Mouse (Mus musculus) frontal cortex, postnatal 25 days (tissue): ENCODE measurements around the gene Lin54.
"Not testable (repeated sequence)": the region's sequence is repeated elsewhere in the genome, so short reads cannot be mapped to it uniquely, and the experiment has no call there.

Experiments
- DNase-seq, 2 experiments: peaks; one replicate each; pipeline ENCODE4 v3.0.0; 2022; ENCODE audit warnings: low spot score in 2 of 2

Gene Lin54

DNA sequence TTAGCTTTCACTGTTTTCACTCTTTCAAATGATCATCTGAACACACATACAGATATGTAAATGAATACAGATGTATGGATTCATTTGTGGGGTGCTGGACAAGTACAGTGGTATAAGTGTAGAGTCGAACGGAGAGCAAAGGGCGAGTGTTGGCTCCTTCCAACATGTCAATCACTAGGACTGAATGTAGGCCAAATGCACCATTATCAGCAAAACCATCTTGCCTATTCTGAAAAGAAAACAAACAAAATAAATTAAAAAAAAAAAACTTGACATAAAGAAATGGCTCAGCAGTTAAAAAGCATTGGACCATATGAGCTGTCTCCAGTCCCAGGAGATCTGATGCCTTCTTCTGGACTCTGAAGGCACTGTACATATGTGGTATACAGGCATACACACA, 12.2 kb downstream of the Lin54 start:
- no peak for DNase-seq

DNA sequence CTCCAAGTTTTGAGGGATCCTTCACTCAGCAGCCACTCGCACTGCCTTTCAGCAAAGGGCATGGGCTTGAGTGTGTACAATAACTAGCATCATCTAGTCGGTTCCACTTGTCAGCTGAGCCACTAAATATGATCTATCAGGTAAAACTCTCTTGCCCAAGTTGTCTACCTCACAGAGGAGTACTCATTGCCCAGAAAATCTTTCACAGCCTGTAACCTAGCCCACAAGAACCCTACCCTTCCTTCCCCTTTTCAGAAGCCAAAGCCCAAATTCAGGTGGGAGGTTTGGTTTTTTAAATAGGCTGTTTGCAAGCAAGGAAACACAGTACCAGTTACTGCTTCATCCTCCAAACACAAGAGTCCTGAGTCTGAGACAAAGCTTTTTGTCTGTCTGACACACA, 13.3 kb downstream of the Lin54 start:
- no peak for DNase-seq

DNA sequence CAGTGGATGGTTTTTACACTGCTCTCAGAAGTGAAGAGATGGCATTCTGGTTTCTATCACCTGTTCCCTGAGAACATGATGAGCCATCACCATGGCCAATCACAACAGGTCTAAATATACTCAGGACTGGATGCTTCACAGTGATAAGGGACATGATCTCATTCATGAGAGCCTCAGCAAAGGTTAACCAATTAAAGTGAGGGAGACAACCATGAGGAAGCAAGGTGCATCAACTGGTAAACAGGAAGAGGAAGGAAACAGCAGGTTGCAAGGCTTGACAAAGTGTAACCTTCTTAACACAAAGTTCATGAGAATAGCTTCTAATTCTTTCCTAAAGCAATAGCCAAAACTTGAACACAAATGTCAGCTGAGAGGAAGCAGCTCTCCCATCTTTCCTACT, 16.9 kb downstream of the Lin54 start:
- no peak for DNase-seq

DNA sequence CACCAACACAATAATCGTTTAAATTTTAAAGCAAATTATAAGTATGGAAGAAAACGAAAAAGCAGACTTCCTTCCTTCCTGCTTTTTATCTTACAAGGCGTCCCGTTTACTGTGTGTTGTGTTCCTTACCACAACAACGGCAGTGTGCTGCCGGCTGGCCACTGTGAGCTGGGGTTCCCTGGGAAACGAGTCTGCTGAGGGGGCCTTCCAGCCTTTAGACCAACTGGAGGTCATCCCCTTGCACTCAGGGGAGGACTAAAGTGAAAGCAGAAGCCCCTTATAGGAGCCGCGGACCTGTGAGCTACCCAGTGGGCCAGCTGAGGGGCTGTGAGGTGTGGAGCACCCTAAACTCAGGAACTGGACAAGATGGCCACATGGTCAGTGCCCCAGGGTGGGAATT, 22.8 kb downstream of the Lin54 start:
- no peak for DNase-seq

DNA sequence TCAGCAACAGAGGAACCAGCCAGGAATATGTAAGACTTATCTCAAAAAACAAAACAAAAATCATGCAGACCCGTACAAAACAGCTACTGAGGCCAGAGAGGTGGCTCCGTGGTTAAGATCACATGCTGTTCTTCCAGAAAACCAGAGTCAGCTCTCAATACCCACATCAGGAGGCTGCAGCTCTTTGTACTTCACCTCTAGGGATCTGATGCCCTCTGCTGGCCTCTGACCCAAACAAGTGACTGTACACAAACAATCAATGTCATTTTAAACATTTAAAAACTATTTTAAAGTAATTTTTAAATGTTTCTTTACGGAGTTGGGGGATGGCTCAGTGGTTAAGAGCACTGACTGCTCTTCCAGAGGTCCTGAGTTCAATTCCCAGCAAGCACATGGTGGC, 24.1 kb downstream of the Lin54 start:
- DNase-seq, result no peak

DNA sequence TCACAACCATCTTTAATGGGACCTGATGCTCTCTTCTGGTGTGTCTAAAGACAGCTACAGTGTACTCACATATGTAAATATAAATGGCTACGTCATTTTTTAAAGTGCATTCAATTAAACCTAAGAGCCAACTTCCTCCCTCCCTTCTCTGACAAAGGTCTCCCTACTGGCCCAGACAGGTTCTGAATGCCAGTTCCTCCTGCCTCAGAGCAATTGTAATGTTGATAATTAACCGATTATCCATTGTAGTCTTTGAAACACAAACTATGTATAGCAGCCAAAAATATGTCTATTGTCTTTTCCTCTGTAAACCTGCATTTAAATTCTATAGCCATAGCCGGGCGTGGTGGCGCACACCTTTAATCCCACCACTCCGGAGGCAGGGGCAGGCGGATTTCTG, 33.1 kb downstream of the Lin54 start:
- no peak for DNase-seq

DNA sequence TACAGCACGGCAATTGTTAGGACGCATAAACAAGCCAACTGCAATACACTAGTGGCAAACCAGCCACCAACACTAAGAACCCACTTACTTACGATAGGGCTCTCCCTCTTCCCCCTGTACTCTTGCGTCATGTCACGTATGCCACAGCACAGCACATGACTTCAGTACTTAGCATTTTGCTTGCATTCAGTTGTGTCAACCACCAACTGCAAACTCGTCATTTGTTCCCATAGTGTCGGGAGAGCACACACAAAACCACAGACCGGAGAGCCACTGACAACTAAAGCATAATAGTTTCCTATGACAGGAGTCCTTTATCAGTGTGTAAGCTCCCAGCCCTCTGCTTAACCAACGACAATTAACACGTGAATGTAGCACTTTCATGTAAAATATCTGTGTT, 33.8 kb downstream of the Lin54 start:
- no peak for DNase-seq

DNA sequence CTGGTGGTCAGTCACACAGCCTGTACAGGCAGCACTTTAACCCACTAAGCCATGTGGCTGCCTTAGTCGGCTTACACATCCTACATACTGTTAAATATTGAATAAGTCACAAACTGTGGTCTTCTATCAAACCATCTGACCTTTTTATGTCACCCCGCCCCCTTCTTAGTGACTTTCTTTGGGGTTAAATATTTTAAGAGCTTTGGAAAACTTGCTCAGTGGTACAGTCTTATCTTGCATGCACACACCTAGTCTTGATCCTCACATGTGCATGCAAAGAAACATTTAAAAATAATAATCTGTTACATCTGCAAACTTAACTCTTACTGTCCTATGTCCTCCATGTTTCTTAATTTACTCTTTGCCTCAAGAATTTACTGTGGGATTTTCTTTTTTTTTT, 38.1 kb downstream of the Lin54 start:
- no peak for DNase-seq

DNA sequence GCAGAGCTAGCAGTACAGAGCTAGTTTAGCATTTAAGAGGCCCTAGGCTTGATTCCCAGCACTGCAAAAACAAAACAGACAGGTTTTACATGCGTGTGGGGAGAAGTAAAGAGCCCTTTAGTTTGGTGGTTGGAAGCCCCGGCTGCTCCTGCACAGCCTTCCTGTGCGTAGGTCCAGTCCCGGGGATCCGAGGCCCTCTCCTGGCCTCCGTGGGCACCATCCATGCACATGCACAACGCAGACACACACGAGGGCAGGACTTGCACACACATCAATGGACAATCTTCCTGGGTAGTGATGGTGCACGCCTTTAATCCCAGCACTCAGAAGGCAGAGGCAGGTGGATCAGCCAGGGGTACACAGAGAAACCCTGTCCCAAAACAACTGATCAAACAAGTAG, 38.9 kb downstream of the Lin54 start:
- no peak for DNase-seq

DNA sequence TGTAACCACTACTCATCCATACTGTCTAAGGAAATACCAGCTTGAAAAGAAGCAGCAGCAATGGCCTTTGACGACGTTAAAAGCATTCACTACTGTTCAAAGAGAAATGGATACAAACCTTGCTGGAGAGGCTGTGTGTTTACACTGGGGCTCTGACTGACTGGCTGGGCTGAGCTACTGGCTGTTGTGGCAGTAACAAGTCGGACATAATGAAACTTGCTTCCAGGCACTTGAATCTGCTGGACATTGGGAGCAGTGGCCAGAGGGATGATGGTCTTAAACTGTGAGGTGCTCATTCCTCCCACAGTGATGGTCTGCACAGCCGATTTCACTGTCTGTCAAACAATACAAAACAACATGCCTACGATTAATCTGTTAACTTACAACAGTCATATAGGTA, 41.0 kb downstream of the Lin54 start:
- DNase-seq, result no peak

DNA sequence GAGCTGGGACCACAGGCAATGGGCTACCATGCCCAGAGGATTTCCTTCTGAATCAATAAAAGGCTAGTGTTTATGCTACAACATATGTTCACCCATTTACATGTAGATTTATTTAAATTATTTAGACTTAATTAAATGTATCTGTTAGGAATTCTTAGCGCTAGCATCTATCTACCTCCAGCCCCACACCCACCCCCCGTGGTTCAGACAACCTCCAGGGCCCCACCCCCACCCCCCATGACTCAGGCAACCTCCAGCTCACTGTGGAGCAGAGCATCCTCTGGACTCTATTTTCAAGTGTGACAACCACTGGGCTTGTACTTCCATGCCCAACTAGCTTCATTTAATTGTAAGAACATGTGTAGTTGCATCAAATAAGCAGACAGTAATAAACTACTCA, 48.6 kb downstream of the Lin54 start:
- no peak for DNase-seq

DNA sequence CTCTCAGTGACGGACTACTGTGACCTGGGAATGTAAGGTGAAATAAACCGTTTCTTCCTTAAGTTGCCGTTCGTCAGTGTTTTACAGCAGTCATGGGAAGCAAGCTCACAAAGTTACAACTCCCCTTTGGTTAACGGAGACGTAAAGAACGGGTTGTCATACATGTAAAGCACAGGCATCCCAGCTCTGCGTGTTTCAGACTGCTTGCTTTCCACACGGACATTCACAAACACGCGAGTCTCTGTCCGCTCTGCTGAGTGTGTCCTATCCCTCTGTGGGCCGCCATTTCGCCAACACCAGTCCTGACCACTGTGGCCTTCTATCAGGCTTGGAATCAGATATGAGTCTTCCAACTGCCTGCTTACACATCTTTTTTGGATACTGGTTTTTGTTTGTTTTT, 61.6 kb downstream of the Lin54 start:
- DNase-seq, result no peak

DNA sequence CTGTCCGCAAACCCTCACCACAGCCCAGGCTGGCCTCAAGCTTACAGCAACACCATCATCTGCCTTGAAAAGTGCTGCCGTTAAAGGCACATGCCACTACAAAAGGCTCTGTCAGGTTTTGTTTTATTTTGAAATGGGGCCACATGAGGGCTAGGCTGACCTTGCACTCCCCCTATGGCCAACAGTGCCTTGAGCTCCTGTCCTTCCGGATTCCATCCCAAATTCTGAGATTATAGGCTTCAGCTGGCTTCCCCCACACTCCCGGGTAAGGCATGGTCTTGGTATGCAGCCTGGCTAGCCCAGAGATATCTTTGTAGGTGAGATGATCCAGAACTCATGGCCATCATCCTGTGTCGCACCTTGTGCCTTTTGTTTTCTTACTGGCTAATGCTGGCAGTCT, 62.5 kb downstream of the Lin54 start:
- DNase-seq, result no peak

DNA sequence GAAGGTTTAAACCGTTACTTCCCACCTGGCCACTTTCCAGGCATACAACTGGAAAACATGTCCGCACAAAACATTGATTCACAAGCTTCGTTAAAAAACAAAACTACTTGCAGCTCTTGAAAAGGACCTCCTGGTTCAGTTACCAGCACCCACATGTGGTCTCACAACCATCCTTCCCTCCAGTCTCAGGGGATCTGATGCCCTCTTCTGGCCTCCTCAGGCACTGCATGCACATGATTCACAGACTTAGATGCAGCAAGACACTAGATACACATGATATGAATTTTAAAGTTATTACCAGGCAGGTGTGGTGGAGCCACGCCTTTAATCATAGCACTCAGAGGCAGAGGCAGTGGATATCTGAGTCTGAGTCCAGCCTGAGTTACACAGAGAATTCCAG, 63.4 kb downstream of the Lin54 start:
- DNase-seq, result no peak

DNA sequence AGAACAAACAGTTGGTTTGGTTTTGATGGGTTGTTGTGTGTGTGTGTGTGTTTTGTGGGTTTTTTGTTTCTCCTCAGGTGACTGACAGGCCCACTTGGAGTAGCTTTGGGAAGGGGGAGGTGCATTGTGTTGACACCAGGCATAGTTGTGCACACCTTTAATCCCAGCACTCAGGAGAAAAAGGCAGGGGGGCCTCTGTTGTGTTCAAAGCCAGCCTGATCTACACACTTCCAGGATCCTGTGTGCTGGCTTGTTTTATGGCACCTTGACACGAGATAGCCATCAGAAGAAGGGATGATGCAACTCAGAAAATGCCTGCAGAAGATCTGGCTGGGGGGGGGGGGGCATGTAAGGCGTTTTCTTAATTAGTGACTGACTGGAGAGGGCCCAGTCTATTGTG, 69.5 kb downstream of the Lin54 start:
- no peak for DNase-seq

DNA sequence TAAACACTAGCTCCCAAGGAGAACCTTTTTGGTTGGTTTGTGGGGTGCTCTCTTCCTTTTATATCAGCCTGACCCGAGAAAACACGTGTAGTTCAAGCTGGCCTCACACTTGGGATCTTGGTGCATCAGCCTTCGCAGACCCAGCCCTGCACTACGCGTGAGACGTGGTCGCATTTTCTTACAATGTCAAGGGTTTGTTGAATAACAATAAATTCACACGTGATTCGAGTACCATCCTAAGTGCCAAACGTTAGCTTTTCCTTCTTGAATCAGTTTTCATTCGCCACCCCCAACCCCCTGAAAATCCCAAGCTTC, 70.4 kb downstream of the Lin54 start:
- DNase-seq, result no peak

DNA sequence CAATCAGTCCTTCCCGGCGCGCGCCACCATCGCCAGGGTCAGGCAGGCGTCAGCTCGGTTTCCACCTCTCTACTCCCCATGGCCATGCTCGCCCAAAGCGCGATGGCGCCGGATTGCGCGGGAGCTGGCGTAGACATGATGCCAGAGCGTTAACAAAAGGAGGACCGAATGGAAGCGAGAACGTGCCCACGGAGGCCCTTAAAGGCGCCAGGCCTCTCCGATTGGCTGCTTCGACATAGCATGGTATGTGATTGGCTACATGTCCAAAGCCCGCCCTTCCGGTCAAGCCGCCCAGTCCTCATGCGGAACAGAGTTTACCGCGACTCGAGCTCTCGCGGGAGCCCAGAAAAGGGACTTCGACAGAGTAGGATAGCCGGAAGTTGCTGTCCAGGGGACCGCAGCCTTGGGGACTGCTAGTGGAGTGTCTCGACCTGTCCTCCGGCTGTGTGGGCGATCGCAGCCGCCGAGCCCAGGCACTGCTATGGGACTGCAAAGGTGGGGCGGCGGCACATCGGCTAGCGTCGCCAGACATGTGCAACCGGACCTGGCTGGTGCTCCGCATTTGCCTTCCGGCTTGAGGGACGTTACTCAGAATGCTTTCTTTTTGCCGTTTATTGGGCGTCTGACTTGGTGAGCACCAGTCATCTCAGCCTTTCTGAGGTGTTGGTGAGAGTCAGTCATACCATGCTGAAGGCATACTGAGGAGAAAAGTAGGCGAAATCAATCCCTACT, 70.9 kb downstream of the Lin54 start:
- peak; percentile 78 to 79 for DNase-seq

DNA sequence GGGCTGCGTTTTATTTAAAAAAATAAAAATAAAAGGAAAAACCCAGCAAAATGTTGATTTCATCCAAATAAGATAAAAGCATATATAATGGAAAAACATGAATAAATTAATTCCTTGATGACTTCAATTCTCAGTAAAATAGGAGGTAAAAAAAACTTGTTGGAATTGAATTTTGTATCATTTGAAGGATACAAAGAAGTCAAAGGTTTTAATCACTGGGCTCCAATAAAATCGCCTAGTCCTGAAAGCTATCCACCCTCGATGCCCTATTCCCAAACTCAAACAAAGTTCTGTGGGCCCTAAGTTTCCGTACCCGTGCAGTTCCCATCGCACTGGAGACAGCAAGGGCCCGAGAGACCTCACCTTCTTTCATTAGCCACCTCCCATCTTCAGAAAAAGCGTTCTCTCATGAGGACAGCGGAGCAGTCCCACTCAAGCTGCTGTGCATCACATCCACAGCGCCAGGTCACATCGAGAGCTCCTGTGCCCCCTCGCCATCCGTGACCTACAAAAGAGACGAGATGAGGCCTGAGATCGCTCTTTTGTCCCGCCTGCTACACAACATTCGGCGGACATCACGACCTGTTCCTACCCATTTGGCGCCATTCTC, 71.6 kb downstream of the Lin54 start:
- no peak for DNase-seq

DNA sequence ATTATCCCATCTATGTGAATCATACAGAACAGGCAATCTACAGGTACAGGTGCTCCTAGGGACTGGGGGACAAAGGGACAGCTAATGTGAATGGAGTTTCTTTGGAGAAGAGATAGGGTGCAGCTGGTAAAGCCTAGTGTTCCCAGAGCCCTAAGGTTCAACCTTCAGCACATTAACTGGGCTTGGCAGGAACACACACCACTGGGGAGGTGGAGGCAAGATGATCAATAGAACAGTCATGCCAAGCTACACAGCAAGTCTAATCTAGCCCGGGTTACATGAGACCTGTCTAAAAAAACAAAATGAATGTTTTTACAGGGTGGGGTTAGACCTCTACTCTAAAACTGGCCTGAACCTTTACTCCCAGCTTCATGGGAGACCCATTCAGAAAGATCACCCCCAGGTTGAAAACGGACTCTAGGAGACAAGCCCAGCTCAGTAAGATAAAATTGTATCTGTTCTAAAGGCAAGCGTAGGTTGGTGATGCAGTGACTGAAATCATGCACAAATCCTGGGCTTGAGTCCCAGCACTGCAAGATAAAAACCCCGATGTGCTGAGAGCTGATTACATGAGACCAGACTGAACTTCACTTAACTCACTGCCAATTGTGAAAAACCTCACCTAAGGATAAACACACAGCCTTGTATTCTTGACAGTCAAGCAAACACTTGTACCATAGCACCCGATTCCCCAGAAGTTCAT, 72.3 kb downstream of the Lin54 start:
- no peak for DNase-seq

DNA sequence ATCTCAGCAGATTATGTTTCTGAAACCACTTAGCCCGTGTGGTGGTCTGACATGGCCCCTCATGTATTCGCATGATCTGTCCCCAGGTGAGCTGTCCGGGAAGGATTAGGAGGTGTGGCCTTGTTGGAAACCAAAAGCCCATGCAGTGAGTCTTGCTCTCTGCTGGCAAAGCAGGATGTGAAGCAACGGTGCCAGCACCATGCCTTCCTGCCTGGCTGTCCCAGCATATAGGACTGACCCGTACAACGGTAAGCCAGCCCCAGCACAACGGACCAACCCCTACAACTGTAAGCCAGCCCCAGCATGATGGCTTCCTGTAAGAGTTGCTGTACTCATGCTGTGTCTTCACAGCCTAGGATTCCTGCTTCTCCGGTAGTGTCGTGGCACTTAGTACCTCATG, 73.2 kb downstream of the Lin54 start:
- DNase-seq, result no peak

DNA sequence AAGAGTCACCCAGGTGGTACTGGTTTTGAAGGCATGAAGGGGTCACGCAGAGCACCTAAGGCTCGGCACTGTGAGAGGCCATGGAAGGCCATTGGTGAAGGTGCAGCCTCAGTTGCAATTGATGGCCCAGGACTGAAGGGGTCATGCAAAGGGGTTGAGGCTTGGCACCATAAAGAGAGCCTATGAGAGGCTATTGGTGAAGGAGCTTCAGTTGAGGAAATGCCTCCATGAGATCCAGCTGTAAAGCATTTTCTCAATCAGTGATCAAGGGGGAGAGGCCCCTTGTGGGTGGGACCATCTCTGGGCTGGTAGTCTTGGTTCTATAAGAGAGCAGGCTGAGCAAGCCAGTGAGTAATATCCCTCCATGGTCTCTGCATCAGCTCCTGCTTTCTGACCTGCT, 74.6 kb downstream of the Lin54 start:
- DNase-seq, result not testable (repeated sequence)

DNA sequence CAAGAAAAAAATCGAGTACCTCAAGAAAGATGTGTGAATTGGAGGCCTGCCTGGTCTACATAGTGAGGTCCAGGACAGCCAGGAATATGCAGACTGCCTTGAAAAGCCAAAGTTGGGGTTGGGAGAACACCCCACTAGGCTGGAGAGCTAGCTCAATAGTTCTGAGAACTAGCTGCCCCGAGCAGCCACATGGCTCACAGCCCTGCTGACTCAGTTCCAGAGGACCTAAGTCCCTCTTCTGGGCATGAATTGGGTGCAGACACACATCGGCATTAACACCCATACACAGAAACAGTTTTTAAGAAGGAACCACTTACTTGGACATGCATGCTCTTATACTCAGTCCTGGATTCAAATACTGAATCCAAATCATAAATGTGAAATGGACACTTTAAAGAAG, 76.2 kb downstream of the Lin54 start:
- DNase-seq, result no peak

DNA sequence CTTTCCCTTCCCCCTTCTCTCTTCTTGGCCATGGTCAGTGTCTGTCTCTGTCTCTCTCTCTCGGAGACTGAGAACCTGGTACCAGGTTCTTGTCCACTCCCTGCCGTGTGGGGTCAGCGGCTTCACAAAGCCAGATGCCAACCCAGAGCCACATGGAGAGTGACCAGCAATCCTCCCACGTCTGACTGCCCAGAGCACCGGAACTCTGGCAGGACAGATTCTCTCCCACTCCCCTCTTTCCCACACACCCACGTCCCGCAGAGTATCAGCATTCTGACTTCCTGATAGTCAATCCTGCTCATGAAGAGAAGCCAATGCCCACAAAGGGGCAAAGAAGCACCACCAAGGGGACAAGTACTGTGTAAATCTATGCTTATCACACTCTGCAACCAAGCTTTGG, 76.8 kb downstream of the Lin54 start:
- DNase-seq, result no peak

DNA sequence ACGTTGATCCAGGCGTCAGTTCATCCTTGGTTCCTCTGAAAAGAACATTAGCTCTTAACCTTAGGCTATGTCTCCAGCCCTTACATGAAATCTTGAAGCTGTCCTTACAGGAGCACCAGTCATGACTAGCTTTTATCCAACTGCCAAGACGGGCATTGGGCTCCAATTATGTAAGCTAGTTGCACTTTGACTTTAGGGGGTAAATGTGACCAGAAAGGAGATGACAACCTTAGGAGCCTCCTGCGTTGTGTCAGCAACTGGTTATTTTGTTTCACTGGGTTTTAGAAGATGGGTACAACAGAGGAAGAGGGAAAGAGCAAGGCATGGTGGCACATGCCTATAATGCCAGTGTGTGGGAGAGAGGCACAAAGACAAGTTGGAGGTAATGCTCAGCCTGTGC, 81.6 kb downstream of the Lin54 start:
- no peak for DNase-seq
